Mouse (Mus musculus): ENCODE data around the gene Fermt2. TPM values are rescaled to one million over a fixed set of nuclear protein-coding genes. Genes with fewer than 3 reads are reported as not detected.
"Not testable (repeated sequence)": the region's sequence is repeated elsewhere in the genome, so short reads cannot be mapped to it uniquely, and the experiment has no call there.

Gene Fermt2
- polyA plus RNA-seq, 1 experiment from 2014 or later, result 74.3 TPM

- H3K36me3 ChIP-seq, result peaks cover 51% of the 10 kb centered on the region
- no peaks in the 10 kb centered on the region for H3K9me3 ChIP-seq
- peaks cover 23% of the 10 kb centered on the region for H3K4me1 ChIP-seq (replicated peaks)
- DNase-seq (ENCODE audit: low spot score), result no peak
- no peak overlapping the region for H3K27ac ChIP-seq
- H3K4me3 ChIP-seq, result no peak overlapping the region
- H3K27me3 ChIP-seq (ENCODE audit: insufficient read depth, poor library complexity, severe bottlenecking), result no peaks in the 10 kb centered on the region
- WGBS, result 91% methylated on average over 10 of the region's 10 CpGs
Observed at GRCm38 (mm10) chr14:45504422-45505113, 25.4 kb downstream of the Fermt2 start.

- H3K4me1 ChIP-seq (replicated peaks), result peaks cover 23% of the 10 kb centered on the region
- WGBS, result 84% methylated on average over 3 of the region's 3 CpGs
- H3K4me3 ChIP-seq, result no peak overlapping the region
- no peak overlapping the region for H3K27ac ChIP-seq
- no peak for DNase-seq (ENCODE audit: low spot score)
- H3K27me3 ChIP-seq (ENCODE audit: insufficient read depth, poor library complexity, severe bottlenecking), result no peaks in the 10 kb centered on the region
- peaks cover 57% of the 10 kb centered on the region for H3K36me3 ChIP-seq
- no peaks in the 10 kb centered on the region for H3K9me3 ChIP-seq
Observed at GRCm38 (mm10) chr14:45503934-45504333, 26.0 kb downstream of the Fermt2 start.

GRCm38 (mm10) chr14:45500052-45500451 lies 29.9 kb downstream of the Fermt2 start:
- Histone ChIP-seq H3K4me3 (no peak overlapping the region), H3K36me3 (peaks cover 79% of the 10 kb centered on the region), H3K9me3 (0 out of 2 replicates have a peak, but pooled peaks cover 2% of the 10 kb centered on the region), H3K27me3 (ENCODE audit: insufficient read depth, poor library complexity, severe bottlenecking) (no peaks in the 10 kb centered on the region), H3K4me1 (replicated peaks) (no peaks in the 10 kb centered on the region), H3K27ac (no peak overlapping the region)
- DNase-seq (ENCODE audit: low spot score), result no peak
- WGBS, result 93% methylated on average over 11 of the region's 11 CpGs

- no peaks in the 10 kb centered on the region for H3K27me3 ChIP-seq (ENCODE audit: insufficient read depth, poor library complexity, severe bottlenecking)
- no peak overlapping the region for H3K4me3 ChIP-seq
- 94% methylated on average over 3 of the region's 3 CpGs for WGBS
- H3K36me3 ChIP-seq, result peaks cover 70% of the 10 kb centered on the region
- no peaks in the 10 kb centered on the region for H3K4me1 ChIP-seq (replicated peaks)
- no peak for DNase-seq (ENCODE audit: low spot score)
- no peak overlapping the region for H3K27ac ChIP-seq
- H3K9me3 ChIP-seq, result 0 out of 2 replicates have a peak, but pooled peaks cover 2% of the 10 kb centered on the region
Observed at GRCm38 (mm10) chr14:45497116-45497515, 32.8 kb downstream of the Fermt2 start.

GRCm38 (mm10) chr14:45495810-45496209 lies 34.1 kb downstream of the Fermt2 start:
- WGBS, result 96% methylated on average over 14 of the region's 14 CpGs
- DNase-seq (ENCODE audit: low spot score), result not testable (repeated sequence)

GRCm38 (mm10) chr14:45493891-45494290 lies 36.0 kb downstream of the Fermt2 start:
- Histone ChIP-seq H3K9me3 (0 out of 2 replicates have a peak, but pooled peaks cover 2% of the 10 kb centered on the region), H3K4me1 (replicated peaks) (no peaks in the 10 kb centered on the region), H3K27ac (no peak overlapping the region), H3K4me3 (no peak overlapping the region), H3K36me3 (peaks cover 65% of the 10 kb centered on the region), H3K27me3 (ENCODE audit: insufficient read depth, poor library complexity, severe bottlenecking) (no peaks in the 10 kb centered on the region)
- WGBS, result 94% methylated on average over 4 of the region's 4 CpGs
- DNase-seq (ENCODE audit: low spot score), result no peak

More at GRCm38 (mm10) chr14:45495810-45496209, 34.1 kb downstream of the Fermt2 start:
- H3K4me3 ChIP-seq; H3K4me1 ChIP-seq (replicated peaks); H3K27ac ChIP-seq; H3K9me3 ChIP-seq; H3K27me3 ChIP-seq (ENCODE audit: insufficient read depth, poor library complexity, severe bottlenecking): not testable (repeated sequence)
- H3K36me3 ChIP-seq, result peaks cover 71% of the 10 kb centered on the region

- Histone ChIP-seq H3K27me3 (ENCODE audit: insufficient read depth, poor library complexity, severe bottlenecking) (no peaks in the 10 kb centered on the region), H3K36me3 (peaks cover 54% of the 10 kb centered on the region), H3K4me3 (no peak overlapping the region), H3K4me1 (replicated peaks) (no peaks in the 10 kb centered on the region), H3K27ac (no peak overlapping the region), H3K9me3 (0 out of 2 replicates have a peak, but pooled peaks cover under 1% of the 10 kb centered on the region)
- WGBS, result 96% methylated on average over 4 of the region's 4 CpGs
- no peak for DNase-seq (ENCODE audit: low spot score)
Observed at GRCm38 (mm10) chr14:45492668-45493067, 37.2 kb downstream of the Fermt2 start.

- Histone ChIP-seq H3K36me3 (peaks cover 53% of the 10 kb centered on the region), H3K9me3 (no peaks in the 10 kb centered on the region), H3K4me1 (replicated peaks) (no peaks in the 10 kb centered on the region), H3K27me3 (ENCODE audit: insufficient read depth, poor library complexity, severe bottlenecking) (no peaks in the 10 kb centered on the region), H3K27ac (no peak overlapping the region), H3K4me3 (no peak overlapping the region)
- WGBS, result 91% methylated on average over 4 of the region's 4 CpGs
- DNase-seq (ENCODE audit: low spot score), result no peak
Observed at GRCm38 (mm10) chr14:45492038-45492437, 37.9 kb downstream of the Fermt2 start.

GRCm38 (mm10) chr14:45487201-45487600 lies 42.7 kb downstream of the Fermt2 start:
- H3K27ac ChIP-seq; H3K4me3 ChIP-seq; H3K9me3 ChIP-seq; DNase-seq (ENCODE audit: low spot score); H3K27me3 ChIP-seq (ENCODE audit: insufficient read depth, poor library complexity, severe bottlenecking); H3K4me1 ChIP-seq (replicated peaks): not testable (repeated sequence)
- H3K36me3 ChIP-seq, result peaks cover 41% of the 10 kb centered on the region
- 99% methylated on average over 2 of the region's 2 CpGs for WGBS

- Histone ChIP-seq H3K4me1 (replicated peaks) (peaks cover 12% of the 10 kb centered on the region), H3K36me3 (peaks cover 53% of the 10 kb centered on the region)
- not testable (repeated sequence) for DNase-seq (ENCODE audit: low spot score); H3K9me3 ChIP-seq; H3K4me3 ChIP-seq; H3K27me3 ChIP-seq (ENCODE audit: insufficient read depth, poor library complexity, severe bottlenecking); H3K27ac ChIP-seq
- 95% methylated on average over 11 of the region's 11 CpGs for WGBS
Observed at GRCm38 (mm10) chr14:45483361-45483760, 46.6 kb downstream of the Fermt2 start.

- Histone ChIP-seq H3K36me3 (peaks cover 51% of the 10 kb centered on the region), H3K9me3 (no peaks in the 10 kb centered on the region), H3K4me1 (replicated peaks) (peaks cover 20% of the 10 kb centered on the region), H3K27ac (no peak overlapping the region), H3K27me3 (ENCODE audit: insufficient read depth, poor library complexity, severe bottlenecking) (no peaks in the 10 kb centered on the region), H3K4me3 (no peak overlapping the region)
- no peak for DNase-seq (ENCODE audit: low spot score)
- 59% methylated on average over 9 of the region's 9 CpGs for WGBS
Observed at GRCm38 (mm10) chr14:45478977-45479806, 50.7 kb downstream of the Fermt2 start.

- Histone ChIP-seq H3K27ac (no peak overlapping the region), H3K27me3 (ENCODE audit: insufficient read depth, poor library complexity, severe bottlenecking) (no peaks in the 10 kb centered on the region), H3K36me3 (peaks cover 55% of the 10 kb centered on the region), H3K4me1 (replicated peaks) (peaks cover 20% of the 10 kb centered on the region), H3K9me3 (no peaks in the 10 kb centered on the region), H3K4me3 (no peak overlapping the region)
- DNase-seq (ENCODE audit: low spot score), result no peak
- WGBS, result 83% methylated on average over 3 of the region's 3 CpGs
Observed at GRCm38 (mm10) chr14:45478515-45478914, 51.4 kb downstream of the Fermt2 start.

GRCm38 (mm10) chr14:45477651-45478050 lies 52.3 kb downstream of the Fermt2 start:
- no peak for DNase-seq (ENCODE audit: low spot score)
- Histone ChIP-seq H3K4me1 (replicated peaks) (peaks cover 20% of the 10 kb centered on the region), H3K27me3 (ENCODE audit: insufficient read depth, poor library complexity, severe bottlenecking) (no peaks in the 10 kb centered on the region), H3K36me3 (peaks cover 63% of the 10 kb centered on the region), H3K27ac (no peak overlapping the region), H3K9me3 (no peaks in the 10 kb centered on the region), H3K4me3 (no peak overlapping the region)
- WGBS, result 53% methylated on average over 8 of the region's 8 CpGs
